Mouse (Mus musculus): ENCODE data around the gene Axdnd1. TPM values are rescaled to one million over a fixed set of nuclear protein-coding genes. Genes with fewer than 3 reads are reported as not detected.

Gene Axdnd1
- polyA plus RNA-seq, 1 experiment: 0.22 TPM

DNA sequence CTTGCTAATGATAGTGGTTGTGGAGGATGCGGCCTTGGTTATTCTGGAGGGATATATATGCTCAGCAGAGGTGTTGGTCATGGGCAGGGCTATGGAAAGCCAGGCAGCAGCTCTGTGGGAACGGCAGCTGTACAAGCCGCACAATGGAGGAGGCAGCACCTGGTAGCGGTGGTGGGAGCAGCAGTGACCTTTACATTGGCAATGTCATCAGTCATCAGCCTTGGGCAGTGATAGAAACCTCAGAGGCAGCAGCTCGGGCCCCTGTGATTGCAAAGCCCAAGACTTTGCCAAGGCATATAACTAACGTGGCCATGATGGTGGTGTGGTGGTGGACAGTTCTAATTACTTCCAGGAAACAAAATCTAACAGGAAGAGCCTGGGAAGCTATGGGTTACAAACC, 2.5 kb upstream of the Axdnd1 start:
- no peak for TF ChIP-seq FOSL1 (IDR thresholded peaks at IDR 0.05; ENCODE audit: insufficient read depth, low read length, poor library complexity, severe bottlenecking)
- no peak for TF ChIP-seq USF1 (IDR thresholded peaks at IDR 0.05; ENCODE audit: low read depth)
- TF ChIP-seq MAX (IDR thresholded peaks at IDR 0.05): no peak
- TF ChIP-seq CEBPB (IDR thresholded peaks at IDR 0.05; ENCODE audit: low read depth): no peak
- no peak for TF ChIP-seq CTCF (IDR thresholded peaks at IDR 0.05; ENCODE audit: control insufficient read depth, insufficient read depth, insufficient read length)
- TF ChIP-seq MYOD1 (IDR thresholded peaks at IDR 0.05; ENCODE audit: control insufficient read depth, insufficient read length, low read depth): no peak
- Histone ChIP-seq H3K79me3 (ENCODE audit: low read depth) (no peaks in the 10 kb centered on the region), H3K36me3 (ENCODE audit: control insufficient read depth, insufficient read depth) (peaks cover 17% of the 10 kb centered on the region), H3K79me2 (ENCODE audit: control insufficient read depth, insufficient read depth) (no peaks in the 10 kb centered on the region), H3ac (ENCODE audit: control insufficient read depth, insufficient read length, low read depth) (no peak overlapping the region), H3K27me3 (ENCODE audit: control insufficient read depth, insufficient read depth, insufficient read length) (no peaks in the 10 kb centered on the region), H3K4me3 (ENCODE audit: insufficient read depth, poor library complexity, severe bottlenecking) (no peak overlapping the region)

DNA sequence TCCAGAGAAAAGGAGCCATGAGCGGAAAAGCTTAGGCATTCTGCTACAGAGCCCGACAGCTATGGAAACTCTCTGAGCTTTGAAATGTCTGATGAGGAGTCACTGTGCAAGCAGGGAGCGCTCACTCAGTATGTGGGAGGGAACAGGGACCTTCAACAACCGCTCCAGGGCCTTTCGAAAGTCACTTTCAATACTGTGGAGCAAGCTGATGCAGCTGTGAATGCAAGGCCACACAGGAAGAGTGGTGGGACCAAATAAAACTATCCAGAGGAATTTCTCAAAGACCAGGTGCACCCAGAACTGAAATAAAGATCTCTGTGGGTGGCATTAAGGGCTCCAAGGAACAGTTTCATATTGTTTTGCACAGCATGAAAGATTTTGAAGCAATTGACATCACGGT, 1.9 kb upstream of the Axdnd1 start:
- no peaks in the 10 kb centered on the region for H3K79me2 ChIP-seq (ENCODE audit: control insufficient read depth, insufficient read depth)
- no peaks in the 10 kb centered on the region for H3K79me3 ChIP-seq (ENCODE audit: low read depth)
- H3K27me3 ChIP-seq (ENCODE audit: control insufficient read depth, insufficient read depth, insufficient read length): no peaks in the 10 kb centered on the region
- no peak overlapping the region for H3K4me3 ChIP-seq (ENCODE audit: insufficient read depth, poor library complexity, severe bottlenecking)
- no peak overlapping the region for H3ac ChIP-seq (ENCODE audit: control insufficient read depth, insufficient read length, low read depth)
- peaks cover 12% of the 10 kb centered on the region for H3K36me3 ChIP-seq (ENCODE audit: control insufficient read depth, insufficient read depth)
- no peak for TF ChIP-seq MYOG (IDR thresholded peaks at IDR 0.05; ENCODE audit: control insufficient read depth, extremely low read depth, insufficient read length)
- no peak for TF ChIP-seq FOSL1 (IDR thresholded peaks at IDR 0.05; ENCODE audit: insufficient read depth, low read length, poor library complexity, severe bottlenecking)
- no peak for TF ChIP-seq CEBPB (IDR thresholded peaks at IDR 0.05; ENCODE audit: low read depth)
- TF ChIP-seq CTCF (IDR thresholded peaks at IDR 0.05; ENCODE audit: control insufficient read depth, insufficient read depth, insufficient read length): no peak
- TF ChIP-seq MYOD1 (IDR thresholded peaks at IDR 0.05; ENCODE audit: control insufficient read depth, insufficient read length, low read depth): no peak
- TF ChIP-seq MAX (IDR thresholded peaks at IDR 0.05): no peak
- no peak for TF ChIP-seq USF1 (IDR thresholded peaks at IDR 0.05; ENCODE audit: low read depth)

DNA sequence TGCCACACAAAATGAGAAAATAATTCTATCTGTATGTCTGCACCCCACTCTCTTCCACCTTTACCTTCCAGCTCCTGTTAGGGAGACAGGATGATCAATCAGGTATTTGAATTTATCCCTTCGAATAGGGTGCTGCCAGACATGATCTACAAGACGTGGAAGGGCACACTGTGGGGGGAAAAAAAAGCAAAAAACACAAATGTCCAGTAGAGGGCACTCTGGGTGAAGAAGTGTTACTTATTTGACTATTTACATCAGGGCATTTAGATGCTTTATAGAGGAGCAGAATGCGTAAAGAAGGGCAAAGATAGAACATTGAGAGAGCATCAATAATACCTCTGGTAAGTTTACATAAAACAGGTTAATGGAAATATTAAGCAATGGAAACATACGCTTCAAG, 2.8 kb downstream of the Axdnd1 start:
- no peaks in the 10 kb centered on the region for H3K79me3 ChIP-seq (ENCODE audit: low read depth)
- no peaks in the 10 kb centered on the region for H3K27me3 ChIP-seq (ENCODE audit: control insufficient read depth, insufficient read depth, insufficient read length)
- H3K4me3 ChIP-seq (ENCODE audit: insufficient read depth, poor library complexity, severe bottlenecking): no peak overlapping the region
- H3K79me2 ChIP-seq (ENCODE audit: control insufficient read depth, insufficient read depth): no peaks in the 10 kb centered on the region
- H3K36me3 ChIP-seq (ENCODE audit: control insufficient read depth, insufficient read depth): no peaks in the 10 kb centered on the region
- H3ac ChIP-seq (ENCODE audit: control insufficient read depth, insufficient read length, low read depth): no peak overlapping the region
- no peak for TF ChIP-seq CEBPB (IDR thresholded peaks at IDR 0.05; ENCODE audit: low read depth)
- no peak for TF ChIP-seq USF1 (IDR thresholded peaks at IDR 0.05; ENCODE audit: low read depth)
- no peak for TF ChIP-seq MYOG (IDR thresholded peaks at IDR 0.05; ENCODE audit: control insufficient read depth, extremely low read depth, insufficient read length)
- no peak for TF ChIP-seq CTCF (IDR thresholded peaks at IDR 0.05; ENCODE audit: control insufficient read depth, insufficient read depth, insufficient read length)
- no peak for TF ChIP-seq MAX (IDR thresholded peaks at IDR 0.05)
- no peak for TF ChIP-seq MYOD1 (IDR thresholded peaks at IDR 0.05; ENCODE audit: control insufficient read depth, insufficient read length, low read depth)
- no peak for TF ChIP-seq FOSL1 (IDR thresholded peaks at IDR 0.05; ENCODE audit: insufficient read depth, low read length, poor library complexity, severe bottlenecking)

DNA sequence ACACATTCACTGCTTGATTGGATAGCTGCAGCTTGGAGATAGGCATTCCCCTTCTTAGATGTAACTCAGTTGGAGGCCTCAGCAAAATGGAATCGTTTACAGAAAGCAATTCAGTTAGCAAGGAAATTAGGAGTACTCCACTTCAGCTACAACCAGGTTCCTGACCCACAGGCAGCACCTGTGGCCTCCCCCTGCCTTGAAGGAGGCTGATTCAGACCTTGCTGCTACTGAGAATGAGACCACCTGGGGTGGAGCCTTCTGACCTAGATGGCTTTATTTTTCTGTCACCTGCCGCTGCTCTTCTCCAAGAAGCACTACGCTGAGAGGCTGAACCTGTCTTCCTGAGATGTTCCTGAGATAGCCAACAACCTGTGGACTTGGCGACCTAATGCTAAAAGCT, 12.4 kb downstream of the Axdnd1 start:
- H3K79me2 ChIP-seq (ENCODE audit: control insufficient read depth, insufficient read depth): no peaks in the 10 kb centered on the region
- no peaks in the 10 kb centered on the region for H3K27me3 ChIP-seq (ENCODE audit: control insufficient read depth, insufficient read depth, insufficient read length)
- H3K36me3 ChIP-seq (ENCODE audit: control insufficient read depth, insufficient read depth): no peaks in the 10 kb centered on the region
- H3K4me3 ChIP-seq (ENCODE audit: insufficient read depth, poor library complexity, severe bottlenecking): no peak overlapping the region
- no peak overlapping the region for H3ac ChIP-seq (ENCODE audit: control insufficient read depth, insufficient read length, low read depth)
- no peaks in the 10 kb centered on the region for H3K79me3 ChIP-seq (ENCODE audit: low read depth)
- no peak for TF ChIP-seq MAX (IDR thresholded peaks at IDR 0.05)
- TF ChIP-seq FOSL1 (IDR thresholded peaks at IDR 0.05; ENCODE audit: insufficient read depth, low read length, poor library complexity, severe bottlenecking): no peak
- TF ChIP-seq CTCF (IDR thresholded peaks at IDR 0.05; ENCODE audit: control insufficient read depth, insufficient read depth, insufficient read length): no peak
- TF ChIP-seq CEBPB (IDR thresholded peaks at IDR 0.05; ENCODE audit: low read depth): no peak
- peak; percentile 19 for TF ChIP-seq MYOD1 (IDR thresholded peaks at IDR 0.05; ENCODE audit: control insufficient read depth, insufficient read length, low read depth)
- no peak for TF ChIP-seq MYOG (IDR thresholded peaks at IDR 0.05; ENCODE audit: control insufficient read depth, extremely low read depth, insufficient read length)
- no peak for TF ChIP-seq USF1 (IDR thresholded peaks at IDR 0.05; ENCODE audit: low read depth)

DNA sequence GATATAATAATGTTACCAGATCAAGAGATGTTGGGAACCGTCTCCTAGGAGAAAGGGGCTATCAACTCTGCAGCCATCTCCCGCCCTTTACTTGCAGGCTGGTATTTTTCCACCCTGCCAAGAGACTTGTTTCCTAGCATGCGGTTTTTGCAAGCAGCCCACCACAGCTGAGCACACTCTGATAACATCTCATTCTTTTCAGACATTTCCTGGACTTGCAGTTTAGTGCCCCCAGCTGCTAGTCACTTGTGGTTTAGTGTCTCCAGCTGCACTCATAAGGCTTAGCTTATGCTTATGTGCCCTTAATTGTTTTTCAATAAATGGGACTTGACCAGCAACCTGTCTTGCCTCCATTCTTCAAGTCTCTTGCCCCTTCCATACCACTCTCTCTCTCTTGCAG, 13.0 kb downstream of the Axdnd1 start:
- TF ChIP-seq FOSL1 (IDR thresholded peaks at IDR 0.05; ENCODE audit: insufficient read depth, low read length, poor library complexity, severe bottlenecking) (no peak), MAX (IDR thresholded peaks at IDR 0.05) (peak; percentile 11), MYOD1 (IDR thresholded peaks at IDR 0.05; ENCODE audit: control insufficient read depth, insufficient read length, low read depth) (peak; percentile 96)
- Histone ChIP-seq H3K79me2 (ENCODE audit: control insufficient read depth, insufficient read depth) (no peaks in the 10 kb centered on the region), H3K79me3 (ENCODE audit: low read depth) (no peaks in the 10 kb centered on the region), H3K27me3 (ENCODE audit: control insufficient read depth, insufficient read depth, insufficient read length) (no peaks in the 10 kb centered on the region), H3K36me3 (ENCODE audit: control insufficient read depth, insufficient read depth) (no peaks in the 10 kb centered on the region), H3ac (ENCODE audit: control insufficient read depth, insufficient read length, low read depth) (no peak overlapping the region), H3K4me3 (ENCODE audit: insufficient read depth, poor library complexity, severe bottlenecking) (no peak overlapping the region)

DNA sequence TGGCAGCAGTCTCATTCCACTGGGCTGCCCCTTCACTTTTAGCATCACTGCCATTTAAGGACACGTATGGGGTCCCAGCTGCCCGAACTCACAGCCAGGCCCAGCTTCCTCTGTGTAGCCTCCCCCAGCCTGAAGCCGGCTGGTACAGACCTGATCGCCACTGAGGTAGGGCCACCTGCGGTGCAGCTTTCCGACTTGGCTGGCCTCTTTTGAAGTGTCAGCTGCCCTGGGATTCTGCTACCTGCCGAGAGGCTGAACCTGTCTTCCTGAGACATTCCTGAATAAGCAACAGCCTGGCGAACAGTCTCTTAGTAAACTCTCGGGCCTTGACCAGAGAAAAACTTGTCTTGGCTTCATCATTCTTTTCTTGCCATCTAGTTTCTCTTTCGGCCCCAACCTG, 17.7 kb downstream of the Axdnd1 start:
- H3K36me3 ChIP-seq (ENCODE audit: control insufficient read depth, insufficient read depth): no peaks in the 10 kb centered on the region
- no peaks in the 10 kb centered on the region for H3K79me2 ChIP-seq (ENCODE audit: control insufficient read depth, insufficient read depth)

More for the DNA sequence above, 17.7 kb downstream of the Axdnd1 start:
- TF ChIP-seq CEBPB (IDR thresholded peaks at IDR 0.05; ENCODE audit: low read depth): no peak
- no peak for TF ChIP-seq MYOD1 (IDR thresholded peaks at IDR 0.05; ENCODE audit: control insufficient read depth, insufficient read length, low read depth)
- no peak for TF ChIP-seq CTCF (IDR thresholded peaks at IDR 0.05; ENCODE audit: control insufficient read depth, insufficient read depth, insufficient read length)
- TF ChIP-seq MAX (IDR thresholded peaks at IDR 0.05): no peak
- no peak for TF ChIP-seq USF1 (IDR thresholded peaks at IDR 0.05; ENCODE audit: low read depth)
- no peak for TF ChIP-seq MYOG (IDR thresholded peaks at IDR 0.05; ENCODE audit: control insufficient read depth, extremely low read depth, insufficient read length)
- TF ChIP-seq FOSL1 (IDR thresholded peaks at IDR 0.05; ENCODE audit: insufficient read depth, low read length, poor library complexity, severe bottlenecking): no peak
- Histone ChIP-seq H3K27me3 (ENCODE audit: control insufficient read depth, insufficient read depth, insufficient read length) (no peaks in the 10 kb centered on the region), H3K79me3 (ENCODE audit: low read depth) (no peaks in the 10 kb centered on the region), H3ac (ENCODE audit: control insufficient read depth, insufficient read length, low read depth) (no peak overlapping the region), H3K4me3 (ENCODE audit: insufficient read depth, poor library complexity, severe bottlenecking) (no peak overlapping the region)

All from C2C12 (cell line).